Mouse (Mus musculus): ENCODE data around the gene Gm16253. TPM values are rescaled to one million over a fixed set of nuclear protein-coding genes. Genes with fewer than 3 reads are reported as not detected.

The Gm16253 gene
- polyA plus RNA-seq (2015; fragmentation: Nextera tagmentation; extraction: Ambion mirVana) = 1.2 and 1.8 TPM in 2 replicates

- Histone ChIP-seq H3K9ac (peak within 1 kb of the TSS; percentile 43; the same call in 1 of the 2 replicates), H3K4me2 (peak within 1 kb of the TSS; percentile 52), H3K4me1 (replicated peaks) (peaks cover 35% of the 10 kb centered on the region), H3K4me3 (peak within 1 kb of the TSS; percentile 18), H3K9me3 (no peaks in the 10 kb centered on the region), H3K36me3 (no peaks in the 10 kb centered on the region), H3K27ac (replicated peaks) (peak within 1 kb of the TSS; percentile 88), H3K27me3 (peaks cover 5% of the 10 kb centered on the region; the same call in 1 of the 2 replicates)
- peak; percentile 79 for ATAC-seq (ENCODE audit: low read depth)
- WGBS = 13% methylated on average over 17 of the region's 17 CpGs
Measured at GRCm38 (mm10) chr3:96576690-96577541, at the start of gene Gm16253. Gene Gm16253 (plus strand): TSS chr3:96576984.

GRCm38 (mm10) chr3:96528506-96528905 is 48.3 kb upstream of the Gm16253 start:
- H3K4me3 ChIP-seq = no peak overlapping the region
- H3K9me3 ChIP-seq = no peaks in the 10 kb centered on the region
- WGBS = 56% methylated on average over 9 of the region's 9 CpGs
- H3K27ac ChIP-seq (replicated peaks) = no peak overlapping the region
- H3K36me3 ChIP-seq = no peaks in the 10 kb centered on the region
- H3K4me2 ChIP-seq = no peak overlapping the region
- H3K27me3 ChIP-seq = peaks cover 50% of the 10 kb centered on the region
- no peak for ATAC-seq (ENCODE audit: low read depth)
- peaks cover 12% of the 10 kb centered on the region for H3K4me1 ChIP-seq (replicated peaks)
- H3K9ac ChIP-seq = no peak overlapping the region

GRCm38 (mm10) chr3:96532050-96532449 is 44.7 kb upstream of the Gm16253 start:
- Histone ChIP-seq H3K4me3 (no peak overlapping the region), H3K36me3 (no peaks in the 10 kb centered on the region), H3K4me1 (replicated peaks) (peaks cover 8% of the 10 kb centered on the region), H3K27ac (replicated peaks) (no peak overlapping the region), H3K9ac (no peak overlapping the region), H3K4me2 (no peak overlapping the region), H3K27me3 (peaks cover 32% of the 10 kb centered on the region), H3K9me3 (no peaks in the 10 kb centered on the region)
- 68% methylated on average over 7 of the region's 7 CpGs for WGBS
- no peak for ATAC-seq (ENCODE audit: low read depth)

GRCm38 (mm10) chr3:96534300-96534699 is 42.5 kb upstream of the Gm16253 start:
- Histone ChIP-seq H3K36me3 (no peaks in the 10 kb centered on the region), H3K4me2 (no peak overlapping the region), H3K27ac (replicated peaks) (no peak overlapping the region), H3K9ac (no peak overlapping the region), H3K4me1 (replicated peaks) (no peaks in the 10 kb centered on the region), H3K4me3 (no peak overlapping the region), H3K9me3 (no peaks in the 10 kb centered on the region), H3K27me3 (peaks cover 9% of the 10 kb centered on the region; the same call in 1 of the 2 replicates)
- no peak for ATAC-seq (ENCODE audit: low read depth)
- WGBS = 62% methylated on average over 2 of the region's 2 CpGs

GRCm38 (mm10) chr3:96539316-96539715 is 37.5 kb upstream of the Gm16253 start:
- Histone ChIP-seq H3K27me3 (no peaks in the 10 kb centered on the region), H3K4me2 (no peak overlapping the region), H3K36me3 (no peaks in the 10 kb centered on the region), H3K9ac (no peak overlapping the region), H3K9me3 (no peaks in the 10 kb centered on the region), H3K4me3 (no peak overlapping the region), H3K4me1 (replicated peaks) (no peaks in the 10 kb centered on the region), H3K27ac (replicated peaks) (no peak overlapping the region)
- 79% methylated on average over 2 of the region's 2 CpGs for WGBS
- ATAC-seq (ENCODE audit: low read depth) = no peak

- no peak overlapping the region for H3K27ac ChIP-seq (replicated peaks)
- 27% methylated on average over 6 of the region's 6 CpGs for WGBS
- no peak for ATAC-seq (ENCODE audit: low read depth)
- 0 out of 2 replicates have a peak overlapping the region, but pooled peaks have one; percentile 17 for H3K9ac ChIP-seq
- no peaks in the 10 kb centered on the region for H3K36me3 ChIP-seq
- H3K4me1 ChIP-seq (replicated peaks) = no peaks in the 10 kb centered on the region
- no peaks in the 10 kb centered on the region for H3K27me3 ChIP-seq
- H3K4me3 ChIP-seq = no peak overlapping the region
- H3K9me3 ChIP-seq = no peaks in the 10 kb centered on the region
- no peak overlapping the region for H3K4me2 ChIP-seq
Measured at GRCm38 (mm10) chr3:96540740-96541139, 36.0 kb upstream of the Gm16253 start.

- peak; percentile 32; the same call in 1 of the 2 replicates for ATAC-seq (ENCODE audit: low read depth)
- Histone ChIP-seq H3K27ac (replicated peaks) (no peak overlapping the region), H3K4me1 (replicated peaks) (no peaks in the 10 kb centered on the region), H3K36me3 (no peaks in the 10 kb centered on the region), H3K27me3 (0 out of 2 replicates have a peak, but pooled peaks cover 7% of the 10 kb centered on the region), H3K4me3 (no peak overlapping the region), H3K9ac (no peak overlapping the region), H3K4me2 (no peak overlapping the region), H3K9me3 (no peaks in the 10 kb centered on the region)
- 25% methylated on average over 14 of the region's 14 CpGs for WGBS
Measured at GRCm38 (mm10) chr3:96541328-96542078, 35.3 kb upstream of the Gm16253 start.

- no peak overlapping the region for H3K4me2 ChIP-seq
- no peak overlapping the region for H3K4me3 ChIP-seq
- no peak overlapping the region for H3K27ac ChIP-seq (replicated peaks)
- H3K36me3 ChIP-seq = no peaks in the 10 kb centered on the region
- H3K9me3 ChIP-seq = no peaks in the 10 kb centered on the region
- WGBS = 84% methylated on average over 8 of the region's 8 CpGs
- H3K4me1 ChIP-seq (replicated peaks) = peaks cover 1% of the 10 kb centered on the region
- H3K27me3 ChIP-seq = 0 out of 2 replicates have a peak, but pooled peaks cover 7% of the 10 kb centered on the region
- H3K9ac ChIP-seq = no peak overlapping the region
- ATAC-seq (ENCODE audit: low read depth) = no peak
Measured at GRCm38 (mm10) chr3:96542554-96542953, 34.2 kb upstream of the Gm16253 start.

- WGBS = 84% methylated on average over 11 of the region's 11 CpGs
- Histone ChIP-seq H3K4me2 (no peak overlapping the region), H3K36me3 (no peaks in the 10 kb centered on the region), H3K9ac (no peak overlapping the region), H3K9me3 (no peaks in the 10 kb centered on the region), H3K27ac (replicated peaks) (no peak overlapping the region), H3K4me1 (replicated peaks) (peaks cover 4% of the 10 kb centered on the region), H3K27me3 (0 out of 2 replicates have a peak, but pooled peaks cover 7% of the 10 kb centered on the region), H3K4me3 (no peak overlapping the region)
- no peak for ATAC-seq (ENCODE audit: low read depth)
Measured at GRCm38 (mm10) chr3:96543345-96543744, 33.4 kb upstream of the Gm16253 start.

GRCm38 (mm10) chr3:96545565-96545964 is 31.2 kb upstream of the Gm16253 start:
- Histone ChIP-seq H3K9ac (no peak overlapping the region), H3K4me2 (no peak overlapping the region), H3K36me3 (no peaks in the 10 kb centered on the region), H3K27ac (replicated peaks) (no peak overlapping the region), H3K27me3 (0 out of 2 replicates have a peak, but pooled peaks cover 7% of the 10 kb centered on the region), H3K9me3 (no peaks in the 10 kb centered on the region), H3K4me1 (replicated peaks) (peaks cover 4% of the 10 kb centered on the region), H3K4me3 (no peak overlapping the region)
- ATAC-seq (ENCODE audit: low read depth) = no peak
- 38% methylated on average over 1 of the region's 1 CpGs for WGBS

- 0 out of 2 replicates have a peak overlapping the region, but pooled peaks have one; percentile 18 for H3K4me2 ChIP-seq
- peaks cover 4% of the 10 kb centered on the region for H3K4me1 ChIP-seq (replicated peaks)
- H3K4me3 ChIP-seq = no peak overlapping the region
- no peaks in the 10 kb centered on the region for H3K9me3 ChIP-seq
- 0 out of 2 replicates have a peak, but pooled peaks cover 7% of the 10 kb centered on the region for H3K27me3 ChIP-seq
- 0 out of 2 replicates have a peak, but pooled peaks have one; percentile 51 for ATAC-seq (ENCODE audit: low read depth)
- H3K36me3 ChIP-seq = no peaks in the 10 kb centered on the region
- 37% methylated on average over 4 of the region's 4 CpGs for WGBS
- no peak overlapping the region for H3K27ac ChIP-seq (replicated peaks)
- H3K9ac ChIP-seq = no peak overlapping the region
Measured at GRCm38 (mm10) chr3:96546880-96547279, 29.9 kb upstream of the Gm16253 start.

Measured in neural tube, embryonic 13.5 days (tissue).